Comparison of ENCODE assay signal across 30 mouse cellular contexts in genomic region chr12:104142427-104142826, GRCm38 (mm10). TPM values are rescaled to one million over a fixed set of nuclear protein-coding genes. Genes with fewer than 3 reads are reported as not detected.
"Had no signal": no experiment of that assay in that cellular context is flagged by ENCODE, and none has a peak within 500 bp of the region (broad histone marks: within the 10 kb centered on the region; RNA-seq: fewer than 3 reads in every experiment).

No protein-coding gene starts in this region.

- H3K36me3 ChIP-seq: kidney, embryonic 15.5 days; limb, embryonic 13.5 days; liver, embryonic 12.5 days; liver, embryonic 15.5 days; lung, embryonic 15.5 days; midbrain, embryonic 12.5 days; midbrain, embryonic 15.5 days; neural tube, embryonic 13.5 days had no signal

- DNase-seq: kidney, adult 8-10 months; kidney, postnatal 10 days; kidney, postnatal 36 days; layer of hippocampus, postnatal 36 days; liver; lung, adult 18-20 months; lung, postnatal 10 days; lung, postnatal 36 days; retina, postnatal 1 day; right cerebral cortex, postnatal 25 days; spleen, adult 18-20 months; thymus, postnatal 36 days had no signal

- H3K4me2 ChIP-seq: kidney, embryonic 15.5 days; limb, embryonic 13.5 days; liver, embryonic 12.5 days; liver, embryonic 15.5 days; lung, embryonic 15.5 days; midbrain, embryonic 12.5 days; midbrain, embryonic 15.5 days; neural tube, embryonic 13.5 days had no signal

- H3K27ac ChIP-seq: kidney, embryonic 15.5 days; left cerebral cortex, adult 2 months; limb, embryonic 13.5 days; liver, embryonic 12.5 days; liver, embryonic 15.5 days; lung, embryonic 15.5 days; midbrain, embryonic 12.5 days; midbrain, embryonic 15.5 days; neural tube, embryonic 13.5 days had no signal

- ATAC-seq: liver, embryonic 12.5 days; midbrain, embryonic 15.5 days had no signal

- H3K9me3 ChIP-seq: kidney, embryonic 15.5 days; limb, embryonic 13.5 days; liver, embryonic 12.5 days; liver, embryonic 15.5 days; lung, embryonic 15.5 days; midbrain, embryonic 12.5 days; midbrain, embryonic 15.5 days; neural tube, embryonic 13.5 days had no signal

- H3K4me1 ChIP-seq: kidney, embryonic 15.5 days; limb, embryonic 13.5 days; liver, embryonic 12.5 days; liver, embryonic 15.5 days; lung, embryonic 15.5 days; midbrain, embryonic 12.5 days; midbrain, embryonic 15.5 days; neural tube, embryonic 13.5 days had no signal

- H3K27me3 ChIP-seq: kidney, embryonic 15.5 days; limb, embryonic 13.5 days; liver, embryonic 12.5 days; liver, embryonic 15.5 days; lung, embryonic 15.5 days; midbrain, embryonic 12.5 days; midbrain, embryonic 15.5 days; neural tube, embryonic 13.5 days had no signal

- H3K4me3 ChIP-seq: kidney, embryonic 15.5 days; left cerebral cortex, adult 2 months; limb, embryonic 13.5 days; liver, embryonic 12.5 days; liver, embryonic 15.5 days; lung, embryonic 15.5 days; midbrain, embryonic 12.5 days; midbrain, embryonic 15.5 days; myocyte; neural tube, embryonic 13.5 days had no signal

- H3K9ac ChIP-seq: kidney, embryonic 15.5 days; limb, embryonic 13.5 days; liver, embryonic 12.5 days; liver, embryonic 15.5 days; lung, embryonic 15.5 days; midbrain, embryonic 12.5 days; midbrain, embryonic 15.5 days; neural tube, embryonic 13.5 days had no signal

RNA-seq across cellular contexts. Expression of gene Serpina3c, which starts 11.2 kb away (rescaled TPM):
- total RNA-seq: left cerebral cortex, adult 2 months; left cerebral cortex, postnatal 10 days; left cerebral cortex, postnatal 36 days; megakaryocyte-erythroid progenitor cell, adult 5-6 weeks; monocyte, adult 5-6 weeks; neutrophil, adult 5-6 weeks had no signal
- polyA plus RNA-seq: kidney, embryonic 15.5 days; limb, embryonic 13.5 days; liver, embryonic 12.5 days; liver, embryonic 15.5 days; midbrain, embryonic 12.5 days; midbrain, embryonic 15.5 days; myocyte; neural tube, embryonic 13.5 days; stomach, embryonic 14.5 days had no signal

RNA-seq across cellular contexts. Expression of gene Serpina3b, which starts 14.6 kb away (rescaled TPM):
- total RNA-seq: layer of hippocampus, adult 8-10 months; layer of hippocampus, postnatal 10 days; layer of hippocampus, postnatal 36 days; left cerebral cortex, adult 2 months; left cerebral cortex, postnatal 10 days; left cerebral cortex, postnatal 36 days; megakaryocyte-erythroid progenitor cell, adult 5-6 weeks; monocyte, adult 5-6 weeks; neutrophil, adult 5-6 weeks had no signal
- polyA plus RNA-seq: limb, embryonic 13.5 days; lung, embryonic 15.5 days; midbrain, embryonic 12.5 days; midbrain, embryonic 15.5 days; myocyte; neural tube, embryonic 13.5 days had no signal

RNA-seq across cellular contexts. Expression of gene Serpina3a, which starts 29.9 kb away (rescaled TPM):
- total RNA-seq: layer of hippocampus, adult 8-10 months; layer of hippocampus, postnatal 10 days; layer of hippocampus, postnatal 36 days; left cerebral cortex, adult 2 months; left cerebral cortex, postnatal 10 days; left cerebral cortex, postnatal 36 days; megakaryocyte-erythroid progenitor cell, adult 5-6 weeks; monocyte, adult 5-6 weeks; neutrophil, adult 5-6 weeks had no signal
- polyA plus RNA-seq: kidney, embryonic 15.5 days; limb, embryonic 13.5 days; liver, embryonic 12.5 days; lung, embryonic 15.5 days; midbrain, embryonic 12.5 days; midbrain, embryonic 15.5 days; myocyte; neural tube, embryonic 13.5 days; stomach, embryonic 14.5 days had no signal

RNA-seq across cellular contexts. Expression of gene Serpina5, which starts 41.5 kb away (rescaled TPM):
- total RNA-seq: layer of hippocampus, adult 8-10 months; layer of hippocampus, postnatal 10 days; layer of hippocampus, postnatal 36 days; left cerebral cortex, adult 2 months; left cerebral cortex, postnatal 10 days; left cerebral cortex, postnatal 36 days; megakaryocyte-erythroid progenitor cell, adult 5-6 weeks; monocyte, adult 5-6 weeks; neutrophil, adult 5-6 weeks had no signal
- polyA plus RNA-seq: kidney, embryonic 15.5 days; limb, embryonic 13.5 days; liver, embryonic 12.5 days; midbrain, embryonic 12.5 days; midbrain, embryonic 15.5 days; myocyte; neural tube, embryonic 13.5 days; stomach, embryonic 14.5 days had no signal
